Mouse (Mus musculus) stomach, postnatal 0 days (tissue): ENCODE data around the gene Rnf212b. TPM values are rescaled to one million over a fixed set of nuclear protein-coding genes. Genes with fewer than 3 reads are reported as not detected.
"Not testable (repeated sequence)": the region's sequence is repeated elsewhere in the genome, so short reads cannot be mapped to it uniquely, and the experiment has no call there.

ENCODE experiments used
- ATAC-seq: fragments of 200-750 bp; cut with Nextera tagmentation; 2 replicates; pipeline ENCODE4 v1.8.0; 2017; ENCODE audit not compliant: low FRiP score, low TSS enrichment
- DNase-seq: peaks from one replicate; pipeline ENCODE4 v3.0.0-alpha.2; 2016; ENCODE audit warnings: low spot score
- H3K27ac ChIP-seq: fragments of 300-500 bp; sonication (generic); replicated peaks from 2 replicates; pipeline ENCODE4 v1.5.1; 2014; ENCODE audit warnings: mild to moderate bottlenecking, control low read depth
- H3K27me3 ChIP-seq: fragments of 300-500 bp; sonication (generic); 2 replicates; pipeline ENCODE4 v1.6.1; 2014; ENCODE audit warnings: low read length; ENCODE audit not compliant: control insufficient read depth, insufficient read depth
- H3K36me3 ChIP-seq: fragments of 300-500 bp; sonication (generic); 2 replicates; pipeline ENCODE4 v1.6.1; 2014; ENCODE audit warnings: low read length, mixed read lengths; ENCODE audit not compliant: control insufficient read depth, insufficient read depth
- H3K4me1 ChIP-seq: fragments of 300-500 bp; sonication (generic); replicated peaks from 2 replicates; pipeline ENCODE4 v1.6.1; 2014; ENCODE audit warnings: antibody characterized with exemption; ENCODE audit not compliant: control insufficient read depth, insufficient read depth
- H3K4me2 ChIP-seq: fragments of 300-500 bp; sonication (generic); replicated peaks from 2 replicates; pipeline ENCODE4 v1.6.1; 2014; ENCODE audit warnings: low read depth, mild to moderate bottlenecking, control low read depth, moderate library complexity
- H3K4me3 ChIP-seq: fragments of 300-500 bp; sonication (generic); 2 replicates; pipeline ENCODE4 v1.5.1; 2014; ENCODE audit warnings: low read depth, low read length, control low read depth
- H3K9ac ChIP-seq: fragments of 300-500 bp; sonication (generic); 2 replicates; pipeline ENCODE4 v1.6.1; 2014; ENCODE audit warnings: mild to moderate bottlenecking, low read length, control low read depth, mixed read lengths
- H3K9me3 ChIP-seq: fragments of 300-500 bp; sonication (generic); 2 replicates; pipeline ENCODE4 v1.6.1; 2016; ENCODE audit warnings: low read length; ENCODE audit not compliant: control insufficient read depth
- CTCF ChIP-seq: IDR thresholded peaks from 2 replicates; pipeline ENCODE4 v1.5.1; 2016; ENCODE audit warnings: antibody characterized with exemption, low read depth, mild to moderate bottlenecking, moderate library complexity
- EP300 ChIP-seq: optimal IDR thresholded peaks from 2 replicates; pipeline ENCODE3; 2016; ENCODE audit warnings: antibody characterized with exemption
- WGBS: fragments of 180-500 bp; shearing (Covaris S2); extraction: QIAGEN DNeasy Blood & Tissue Kit; methylation state at CpG from one replicate; pipeline ENCODE4 v1.1.7; 2014; 5-methylcytosine and 5-hydroxymethylcytosine counted together
- polyA plus RNA-seq: library from polyadenylated mRNA; unstranded; fragments of >200 nt; fragmentation: Nextera tagmentation; extraction: Ambion mirVana; gene quantifications from 2 replicates; pipeline ENCODE4 v1.2.1, GENCODE M21; 2015

The Rnf212b gene
- not detected in 2 replicates for polyA plus RNA-seq

- Histone ChIP-seq H3K4me1 (no peaks in the 10 kb centered on the region), H3K27me3 (no peaks in the 10 kb centered on the region), H3K4me2 (no peak within 1 kb of the TSS), H3K9me3 (no peaks in the 10 kb centered on the region), H3K4me3 (no peak within 1 kb of the TSS), H3K36me3 (no peaks in the 10 kb centered on the region), H3K27ac (no peak within 1 kb of the TSS), H3K9ac (no peak within 1 kb of the TSS)
- ATAC-seq (no peak), DNase-seq (no peak)
- 83% methylated on average over 29 of the region's 29 CpGs for WGBS
- TF ChIP-seq EP300 (no peak), CTCF (no peak)
These were observed at the start of gene Rnf212b for GRCm38 (mm10) chr14:54813991-54814390. TSS of gene Rnf212b (plus strand) at chr14:54814141.

- H3K4me3 ChIP-seq, DNase-seq, H3K9me3 ChIP-seq, H3K4me1 ChIP-seq, H3K9ac ChIP-seq, H3K4me2 ChIP-seq, H3K27ac ChIP-seq, H3K36me3 ChIP-seq, H3K27me3 ChIP-seq, ATAC-seq: not testable (repeated sequence)
- WGBS = 92% methylated on average over 7 of the region's 7 CpGs
These were observed 47.0 kb upstream of the Rnf212b start for GRCm38 (mm10) chr14:54766937-54767336.

DNA sequence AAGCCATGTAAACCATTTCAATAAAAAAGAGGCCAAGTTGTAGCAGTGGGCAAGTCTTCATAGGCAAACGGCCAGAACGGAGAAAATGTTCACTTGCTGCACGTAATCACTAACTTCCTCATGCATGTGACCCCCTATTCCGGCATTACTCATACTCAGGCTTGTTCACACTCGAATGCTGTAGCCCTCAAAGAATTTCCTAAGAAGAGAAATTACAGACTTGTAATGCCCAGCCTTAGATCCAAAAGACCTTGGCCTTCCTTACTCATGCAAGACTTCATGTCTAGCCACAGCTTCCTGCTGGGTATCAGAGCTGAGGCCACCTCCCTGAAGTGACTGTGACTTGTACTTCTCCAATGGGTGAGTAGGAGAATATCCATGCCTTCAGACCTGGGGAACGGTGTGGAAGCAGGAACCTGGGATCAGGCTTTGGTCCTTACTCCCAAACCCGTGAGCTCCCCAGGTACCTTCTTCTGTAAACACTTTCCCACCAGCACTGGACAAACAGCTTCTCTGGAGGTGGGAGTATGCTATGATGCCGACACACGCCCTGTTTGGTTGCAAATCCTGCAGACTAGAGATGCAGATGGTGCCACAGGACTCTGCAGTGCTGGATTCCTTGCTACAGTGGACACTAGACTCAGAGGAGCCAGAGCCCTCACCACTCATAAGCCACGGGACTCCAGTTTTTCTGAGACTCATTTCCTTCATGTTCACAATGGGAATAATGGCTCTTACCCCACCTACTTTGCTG, 45.5 kb upstream of the Rnf212b start:
- H3K27ac ChIP-seq = no peak overlapping the region
- H3K9ac ChIP-seq = no peak overlapping the region
- no peaks in the 10 kb centered on the region for H3K4me1 ChIP-seq
- H3K4me3 ChIP-seq = no peak overlapping the region
- H3K27me3 ChIP-seq = no peaks in the 10 kb centered on the region
- no peaks in the 10 kb centered on the region for H3K36me3 ChIP-seq
- WGBS = 68% methylated on average over 10 of the region's 10 CpGs
- ATAC-seq (no peak), DNase-seq (no peak)
- no peaks in the 10 kb centered on the region for H3K9me3 ChIP-seq
- no peak for TF ChIP-seq CTCF
- TF ChIP-seq EP300 = no peak
- H3K4me2 ChIP-seq = no peak overlapping the region

DNA sequence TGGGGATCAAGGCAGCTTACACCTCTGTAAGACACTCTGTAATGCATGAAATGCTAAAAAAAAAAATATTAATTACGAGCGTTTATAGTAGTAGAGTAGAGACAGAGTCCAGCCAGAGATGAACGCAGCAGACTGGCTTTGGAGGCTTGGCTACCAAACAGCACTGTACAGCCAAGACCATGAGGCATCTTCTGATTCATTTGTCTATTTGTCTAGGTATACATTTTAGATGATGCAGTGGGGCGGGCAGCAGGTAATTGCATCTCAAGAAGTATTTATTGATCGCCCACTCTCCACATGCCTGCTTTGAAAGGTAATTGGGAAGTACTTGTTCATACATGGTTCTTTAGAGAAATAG, 44.9 kb upstream of the Rnf212b start:
- no peak overlapping the region for H3K4me3 ChIP-seq
- DNase-seq (no peak), ATAC-seq (no peak)
- no peaks in the 10 kb centered on the region for H3K27me3 ChIP-seq
- 81% methylated on average over 5 of the region's 5 CpGs for WGBS
- no peak overlapping the region for H3K9ac ChIP-seq
- TF ChIP-seq CTCF = no peak
- TF ChIP-seq EP300 = no peak
- H3K4me2 ChIP-seq = no peak overlapping the region
- H3K27ac ChIP-seq = no peak overlapping the region
- no peaks in the 10 kb centered on the region for H3K9me3 ChIP-seq
- H3K4me1 ChIP-seq = no peaks in the 10 kb centered on the region
- no peaks in the 10 kb centered on the region for H3K36me3 ChIP-seq

DNA sequence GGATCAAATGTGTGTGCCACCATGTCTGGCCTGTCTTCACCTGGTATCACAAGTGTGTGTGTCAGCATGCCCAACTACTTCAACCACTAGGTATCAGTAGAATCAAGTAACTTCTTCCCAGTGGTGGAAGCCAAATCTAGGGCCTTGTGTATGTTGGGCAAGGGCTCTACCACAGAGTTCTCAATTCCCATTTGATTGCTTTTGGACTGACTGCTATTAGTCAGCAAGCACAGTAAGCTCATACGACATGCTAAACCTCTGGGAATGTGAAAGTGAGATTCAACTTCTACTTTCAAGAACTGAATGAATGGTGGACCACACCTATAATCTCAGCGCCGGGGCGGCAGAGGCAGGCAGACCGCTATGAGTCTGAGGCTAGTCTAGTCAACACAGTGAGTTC, 43.6 kb upstream of the Rnf212b start:
- Histone ChIP-seq H3K9me3 (no peaks in the 10 kb centered on the region), H3K4me3 (no peak overlapping the region), H3K36me3 (no peaks in the 10 kb centered on the region), H3K9ac (no peak overlapping the region), H3K27me3 (no peaks in the 10 kb centered on the region), H3K4me2 (no peak overlapping the region), H3K4me1 (no peaks in the 10 kb centered on the region), H3K27ac (no peak overlapping the region)
- 94% methylated on average over 5 of the region's 5 CpGs for WGBS
- no peak for TF ChIP-seq EP300
- no peak for TF ChIP-seq CTCF
- ATAC-seq (no peak), DNase-seq (no peak)

DNA sequence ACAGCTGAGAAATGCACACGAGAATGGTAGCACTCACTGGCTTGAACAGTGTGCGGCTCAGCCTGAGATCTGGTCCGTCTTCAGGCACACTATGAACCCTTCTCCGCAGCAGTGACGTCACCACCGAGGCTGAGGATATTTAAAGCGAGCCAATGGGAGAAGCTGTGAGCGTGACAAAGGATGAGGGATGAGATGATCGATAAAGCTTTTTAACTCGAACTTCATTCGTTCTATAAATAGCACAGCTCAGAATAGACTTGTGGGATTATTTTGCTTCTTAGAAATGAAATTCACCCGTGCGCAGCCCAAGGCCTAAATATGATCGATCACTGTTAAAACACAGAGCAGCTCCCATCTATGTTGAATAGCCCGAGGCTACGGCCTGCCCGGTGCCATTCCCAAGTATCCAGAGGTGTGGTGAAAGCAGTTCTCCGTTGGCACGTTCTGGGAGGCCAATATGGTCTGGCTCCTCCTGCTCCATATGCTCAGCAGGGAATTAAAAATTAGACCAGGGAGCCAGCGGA, 41.5 kb upstream of the Rnf212b start:
- WGBS = 72% methylated on average over 20 of the region's 20 CpGs
- Histone ChIP-seq H3K27ac (no peak overlapping the region), H3K4me1 (no peaks in the 10 kb centered on the region), H3K36me3 (no peaks in the 10 kb centered on the region), H3K4me2 (no peak overlapping the region), H3K9ac (no peak overlapping the region), H3K4me3 (no peak overlapping the region), H3K9me3 (no peaks in the 10 kb centered on the region), H3K27me3 (no peaks in the 10 kb centered on the region)
- TF ChIP-seq EP300 = no peak
- no peak for TF ChIP-seq CTCF
- DNase-seq (no peak), ATAC-seq (no peak)
